In genomic region chr14:119532889-119533546, GRCm38 (mm10) we compare ENCODE assay signal across 20 mouse cellular contexts.
"Had no signal": no experiment of that assay in that cellular context is flagged by ENCODE, and none has a peak within 500 bp of the region (broad histone marks: within the 10 kb centered on the region; RNA-seq: fewer than 3 reads in every experiment).

No protein-coding gene starts in this region.

- H3K27me3 ChIP-seq: limb, embryonic 12.5 days; limb, embryonic 15.5 days; lung, embryonic 15.5 days; megakaryocyte, embryonic 14.5 days; neural tube, embryonic 12.5 days; stomach, embryonic 15.5 days had no signal

- H3K4me1 ChIP-seq: limb, embryonic 15.5 days; lung, embryonic 15.5 days; megakaryocyte, embryonic 14.5 days; neural tube, embryonic 12.5 days; stomach, embryonic 15.5 days had no signal

- H3K9ac ChIP-seq: limb, embryonic 12.5 days; limb, embryonic 15.5 days; liver, embryonic 14.5 days; liver, postnatal 0 days; lung, embryonic 15.5 days; neural tube, embryonic 12.5 days; stomach, embryonic 15.5 days had no signal

- H3K27ac ChIP-seq: limb, embryonic 12.5 days; limb, embryonic 15.5 days; liver, embryonic 14.5 days; lung, embryonic 15.5 days; neural tube, embryonic 12.5 days; stomach, embryonic 15.5 days had no signal

- H3K4me2 ChIP-seq: limb, embryonic 12.5 days; limb, embryonic 15.5 days; liver, embryonic 11.5 days; lung, embryonic 15.5 days; neural tube, embryonic 12.5 days; stomach, embryonic 15.5 days had no signal

- DNase-seq: kidney, adult 11 months; kidney, adult 9 months; kidney, postnatal 14 days; kidney, postnatal 4 days; left cerebral cortex, postnatal 4 days; liver, postnatal 0 days; lung, postnatal 10 days; lung, postnatal 36 days; retina, postnatal 1 day; right cerebral cortex, postnatal 25 days; spleen, adult 18-20 months; thymus, postnatal 25 days had no signal

- H3K9me3 ChIP-seq: limb, embryonic 12.5 days; limb, embryonic 15.5 days; lung, embryonic 15.5 days; neural tube, embryonic 12.5 days; stomach, embryonic 15.5 days had no signal

- ATAC-seq: liver, postnatal 0 days had no signal

- H3K4me3 ChIP-seq: limb, embryonic 12.5 days; limb, embryonic 15.5 days; lung, embryonic 15.5 days; megakaryocyte, embryonic 14.5 days; neural tube, embryonic 12.5 days; stomach, embryonic 15.5 days had no signal

- H3K36me3 ChIP-seq: limb, embryonic 12.5 days; limb, embryonic 15.5 days; lung, embryonic 15.5 days; neural tube, embryonic 12.5 days; stomach, embryonic 15.5 days had no signal
